Mouse (Mus musculus) monocyte, adult 5-6 weeks (primary cell): ENCODE data around the gene Arid1b. TPM values are rescaled to one million over a fixed set of nuclear protein-coding genes. Genes with fewer than 3 reads are reported as not detected.

Experiments used
- ATAC-seq: fragments of 153-309, 156-312 bp; replicated peaks from 2 replicates; pipeline ENCODE4 v1.8.0; 2017; ENCODE audit warnings: mild to moderate bottlenecking; ENCODE audit not compliant: low TSS enrichment, insufficient number of reproducible peaks, severe bottlenecking, poor library complexity, low FRiP score
- total RNA-seq: library from RNA; stranded (forward); fragments of 200-1000, 200-491, 200-594 nt; gene quantifications from 3 replicates; pipeline ENCODE4 v1.2.3, GENCODE M21; 2017

The Arid1b gene
- total RNA-seq, 1 experiment from 2014 or later, result 15.9 TPM

DNA sequence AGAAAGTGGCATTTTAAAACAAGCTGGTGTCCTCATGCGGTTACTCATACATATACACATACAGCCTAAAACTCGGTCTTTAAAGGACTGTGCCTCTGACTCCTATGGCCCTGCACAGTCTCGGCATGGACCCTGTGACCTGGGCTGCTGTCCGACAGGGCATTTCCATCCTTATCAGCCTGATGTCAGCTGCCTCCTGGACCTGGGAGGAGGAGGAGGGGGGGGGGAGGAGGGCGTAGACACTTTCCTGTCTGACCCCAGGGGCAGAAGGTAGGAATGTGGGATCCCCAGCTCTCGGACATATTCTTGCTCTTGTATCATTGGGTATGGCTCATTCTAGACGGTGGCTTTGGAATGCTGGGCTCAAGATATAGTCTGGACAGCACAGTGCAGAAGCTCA, 16.6 kb downstream of the Arid1b start:
- ATAC-seq, result no peak

DNA sequence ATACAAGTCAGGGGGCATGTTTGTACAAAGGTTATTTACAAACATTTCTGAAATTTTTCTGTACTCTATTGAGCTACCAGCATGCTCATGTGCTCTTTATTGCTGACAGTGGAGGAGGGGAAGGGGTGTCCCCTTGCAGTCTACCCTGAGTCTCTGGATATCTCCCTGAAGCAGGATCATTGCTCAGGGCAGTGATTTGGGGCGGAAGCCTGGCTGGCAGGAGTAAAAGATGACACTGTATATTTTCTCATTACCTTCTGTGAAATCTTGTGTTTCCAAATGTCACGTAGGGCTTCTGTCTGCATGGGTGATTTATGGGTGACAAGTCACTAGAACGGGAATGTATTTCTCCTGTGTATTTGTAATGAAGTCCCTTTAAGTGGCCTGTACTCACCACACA, 18.0 kb downstream of the Arid1b start:
- no peak for ATAC-seq

- no peak for ATAC-seq
Measured at GRCm38 (mm10) chr17:5012517-5012916, 18.4 kb downstream of the Arid1b start.

GRCm38 (mm10) chr17:5014327-5014957, 20.3 kb downstream of the Arid1b start:
- no peak for ATAC-seq

- no peak for ATAC-seq
Measured at GRCm38 (mm10) chr17:5016404-5016803, 22.3 kb downstream of the Arid1b start.

GRCm38 (mm10) chr17:5017065-5017464, 22.9 kb downstream of the Arid1b start:
- ATAC-seq, result peak; percentile 55

DNA sequence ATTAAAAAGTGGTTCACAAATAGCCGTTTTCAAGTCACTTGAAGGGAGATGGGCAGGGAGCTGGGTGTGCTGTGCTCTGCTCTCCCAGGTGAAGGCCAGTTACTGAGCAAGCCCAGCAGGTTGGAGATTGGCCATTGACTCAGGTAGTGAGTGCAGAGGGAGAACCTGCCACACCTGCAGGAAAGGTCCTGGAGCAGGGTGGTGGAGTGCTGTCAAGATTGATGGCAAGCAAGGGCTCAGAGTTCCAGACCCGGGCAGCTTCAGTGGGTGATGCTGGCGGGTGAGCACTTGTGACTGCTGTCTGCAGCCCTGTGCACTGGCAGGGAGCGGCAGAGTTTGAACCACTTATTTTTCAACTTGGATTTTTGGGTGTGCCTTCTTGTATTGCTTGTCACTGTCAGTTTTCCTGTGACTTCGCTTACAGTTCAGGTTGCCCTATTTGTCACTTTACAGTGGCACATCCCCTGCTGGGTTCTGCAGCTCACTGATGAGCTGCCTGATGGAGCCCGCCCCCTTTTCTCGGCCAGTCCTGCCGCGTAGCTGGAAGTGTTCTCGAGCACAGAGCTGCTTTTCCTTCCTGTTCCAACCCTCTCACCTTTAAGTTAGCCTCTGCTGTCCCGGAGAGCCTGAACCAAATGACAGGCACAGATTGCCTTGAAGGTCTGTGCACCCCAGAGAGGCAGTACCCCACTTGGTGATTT, 27.3 kb downstream of the Arid1b start:
- ATAC-seq, result no peak

DNA sequence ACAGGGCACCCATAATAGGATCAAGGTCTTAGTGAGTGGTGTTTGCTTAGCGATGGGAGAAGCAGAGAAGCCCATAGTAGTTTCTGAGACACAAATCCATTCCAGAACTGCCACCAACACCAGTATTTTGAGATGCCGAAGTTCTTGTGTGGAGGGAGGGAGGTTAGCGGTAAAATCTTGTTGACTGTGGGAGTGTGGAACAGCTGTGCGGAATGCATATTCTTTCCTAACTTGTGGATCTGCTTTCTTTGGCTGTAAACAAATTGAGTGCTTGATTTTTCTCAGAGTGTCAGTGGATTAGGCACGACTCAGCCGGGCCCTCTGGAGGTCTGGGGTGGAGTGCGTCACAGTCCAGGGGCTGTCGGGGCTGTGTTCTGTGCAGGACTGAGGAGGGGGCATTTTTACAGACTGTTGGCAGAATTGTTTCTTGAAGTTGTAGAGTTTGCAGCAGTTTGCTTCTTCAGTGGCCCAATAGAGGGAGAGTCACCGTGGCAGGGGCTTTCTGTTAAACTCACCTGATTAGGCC, 27.9 kb downstream of the Arid1b start:
- no peak for ATAC-seq

DNA sequence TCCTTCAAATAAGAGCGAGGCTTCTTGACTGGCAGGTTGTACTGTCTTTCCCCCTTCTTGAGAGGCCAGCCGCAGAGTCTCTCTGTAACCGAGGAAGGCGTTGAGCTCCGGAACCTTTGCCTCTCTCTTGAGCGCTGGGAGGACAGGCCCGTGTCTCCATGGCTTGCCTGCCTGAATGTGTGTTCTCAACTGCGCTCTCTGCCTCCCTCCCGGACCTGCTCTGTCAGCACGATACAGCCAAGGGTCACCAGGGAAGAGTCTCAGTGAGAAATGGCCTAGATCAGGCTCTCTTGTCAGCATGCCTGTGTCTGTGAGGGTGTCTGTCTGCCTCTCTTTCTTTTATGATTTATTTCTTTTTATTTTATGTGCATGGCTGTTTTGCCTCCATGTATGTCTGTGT, 29.6 kb downstream of the Arid1b start:
- no peak for ATAC-seq

DNA sequence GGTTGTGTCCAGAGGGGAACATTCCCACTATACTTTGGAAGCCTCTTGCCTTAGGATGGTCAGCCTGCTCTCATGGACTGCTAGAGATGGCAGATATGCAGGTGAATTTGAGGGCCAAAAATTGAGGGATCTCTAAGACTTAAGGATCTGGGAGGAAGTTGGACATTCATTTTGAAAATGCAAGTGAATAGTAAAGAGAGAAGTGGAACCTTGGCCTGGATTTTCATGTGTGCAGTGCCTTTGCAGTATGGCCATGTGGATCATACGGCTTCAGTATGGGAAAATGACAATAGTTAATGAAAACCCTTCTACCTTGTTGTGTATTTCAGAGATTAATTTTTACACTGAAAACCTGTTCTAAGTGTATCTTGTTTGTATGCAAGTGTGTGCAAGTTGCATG, 31.3 kb downstream of the Arid1b start:
- ATAC-seq, result no peak

DNA sequence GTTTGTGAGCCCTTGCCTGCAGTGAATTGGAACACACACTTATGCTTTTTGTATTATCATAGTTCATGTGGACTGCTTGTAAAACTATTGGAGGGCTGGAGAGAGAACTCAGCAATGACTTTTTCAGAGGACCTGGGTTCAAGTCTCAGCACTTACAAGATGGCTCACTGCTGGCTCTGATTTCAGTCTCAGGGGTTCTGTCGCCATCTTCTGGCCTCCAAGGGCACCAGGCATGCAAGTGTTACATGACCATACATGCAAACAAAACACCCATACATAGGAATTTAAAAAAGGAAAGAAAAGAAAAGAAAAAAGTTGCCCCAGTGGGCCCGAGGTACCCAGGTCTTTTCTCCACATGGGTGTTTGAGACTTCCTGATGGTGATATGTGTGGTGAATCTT, 32.4 kb downstream of the Arid1b start:
- ATAC-seq, result no peak

- no peak for ATAC-seq
Measured at GRCm38 (mm10) chr17:5029148-5029547, 35.0 kb downstream of the Arid1b start.

DNA sequence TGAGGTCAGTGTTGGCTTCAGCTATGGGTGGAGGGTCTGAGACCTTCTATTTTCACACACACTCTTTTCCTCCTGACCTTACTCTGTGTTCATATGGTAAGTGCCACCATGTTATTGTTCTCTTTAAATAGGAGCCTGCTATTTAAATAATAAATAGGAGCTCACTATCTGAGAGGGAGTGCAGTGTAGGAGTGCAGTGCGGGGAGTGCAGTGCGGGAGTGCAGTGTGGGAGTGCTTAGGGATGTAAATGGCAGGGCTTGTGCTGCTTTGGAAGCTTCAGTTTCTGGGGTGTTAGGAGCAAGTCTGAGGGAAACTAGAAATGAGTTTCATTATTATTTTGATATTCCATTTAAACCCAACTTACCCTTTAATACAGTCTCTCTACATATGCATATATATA, 36.2 kb downstream of the Arid1b start:
- no peak for ATAC-seq

DNA sequence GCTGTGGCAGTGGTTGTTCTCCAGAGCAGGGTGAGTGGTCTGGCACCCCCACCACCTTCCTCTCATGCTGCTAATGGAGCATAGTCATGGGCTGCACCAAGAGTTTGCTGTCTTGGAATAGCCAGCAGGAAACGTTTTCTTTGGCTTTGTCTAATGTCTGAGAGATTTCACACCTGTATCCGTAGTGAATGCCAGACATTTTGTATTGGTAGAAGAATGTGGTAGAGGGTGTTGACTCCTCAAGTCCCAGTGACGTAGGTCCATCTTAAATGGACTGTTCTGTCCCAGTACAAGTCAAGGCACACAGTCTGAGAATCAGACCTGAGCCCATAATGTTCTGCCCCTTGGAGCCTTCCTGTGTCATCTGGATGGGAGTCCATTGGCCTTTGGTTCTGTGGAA, 39.2 kb downstream of the Arid1b start:
- no peak for ATAC-seq

GRCm38 (mm10) chr17:5034201-5034600, 40.1 kb downstream of the Arid1b start:
- ATAC-seq, result no peak

GRCm38 (mm10) chr17:5036200-5036835, 42.2 kb downstream of the Arid1b start:
- ATAC-seq, result no peak

- ATAC-seq, result no peak
Measured at GRCm38 (mm10) chr17:5037199-5037598, 43.1 kb downstream of the Arid1b start.

DNA sequence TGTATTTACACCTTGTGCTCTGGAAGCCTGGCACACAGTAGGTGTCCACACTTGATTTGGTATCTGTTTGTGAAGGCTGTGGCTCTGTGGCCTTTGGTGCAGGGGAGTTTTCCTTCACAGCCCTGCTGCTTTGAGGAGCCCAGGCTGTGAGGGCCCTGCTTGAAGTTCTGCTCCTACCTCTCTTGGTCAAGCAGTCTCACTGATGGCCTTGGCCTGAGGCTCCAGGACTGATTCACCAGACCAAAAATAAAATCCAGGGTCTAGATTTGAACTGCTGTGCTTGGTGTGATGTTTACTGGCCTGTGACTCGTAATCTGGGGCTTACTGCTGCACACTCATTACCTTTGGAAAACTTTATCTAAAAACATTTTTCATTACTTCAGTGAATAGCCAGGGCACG, 45.7 kb downstream of the Arid1b start:
- no peak for ATAC-seq

DNA sequence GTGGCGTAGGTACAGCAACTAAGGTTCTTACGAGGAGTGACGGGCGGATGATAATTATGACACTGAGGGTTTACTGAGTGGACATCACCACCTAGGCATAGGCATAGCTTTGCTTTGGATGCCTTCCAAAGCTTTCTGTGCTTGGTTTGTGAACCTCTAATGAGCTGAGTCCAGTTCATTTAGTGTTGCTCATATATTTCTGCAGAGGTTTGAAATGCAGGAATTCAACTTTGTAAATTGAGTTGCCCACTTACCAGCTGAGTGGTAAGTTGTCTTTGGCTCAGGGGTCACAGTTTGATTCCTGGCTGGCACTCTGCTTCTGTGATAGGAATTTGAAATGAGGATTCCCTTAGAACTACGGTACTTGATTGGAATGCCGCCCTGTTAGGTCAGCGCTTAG, 49.7 kb downstream of the Arid1b start:
- no peak for ATAC-seq

DNA sequence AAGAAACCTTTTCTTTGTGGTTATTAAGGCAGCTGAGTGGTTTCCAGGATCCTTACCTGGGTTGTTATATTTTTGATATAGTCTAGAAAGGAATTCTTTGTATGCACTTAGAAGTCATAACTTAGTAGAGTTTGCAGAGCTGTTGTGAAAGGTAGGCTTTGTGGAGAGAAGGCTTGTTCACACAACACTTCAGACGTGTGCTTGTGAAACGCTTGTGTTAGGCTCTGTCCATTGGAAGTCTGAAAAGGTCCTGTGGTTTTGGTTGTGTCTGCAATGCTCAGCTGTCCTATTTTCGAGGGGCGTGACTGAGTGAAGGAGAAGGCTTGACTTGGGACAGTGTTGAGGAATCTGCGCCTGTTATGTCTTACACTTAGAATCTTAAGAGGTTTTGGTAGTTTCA, 51.5 kb downstream of the Arid1b start:
- no peak for ATAC-seq
